Mouse (Mus musculus) hindbrain, embryonic 14.5 days (tissue): ENCODE results near the gene Camp. TPM values are rescaled to one million over a fixed set of nuclear protein-coding genes. Genes with fewer than 3 reads are reported as not detected.
"Not testable (repeated sequence)": the region's sequence is repeated elsewhere in the genome, so short reads cannot be mapped to it uniquely, and the experiment has no call there.

ENCODE experiments used
- ATAC-seq: fragments of 200-750 bp; cut with Nextera tagmentation; 2 replicates; pipeline ENCODE4 v1.8.0; 2017; ENCODE audit warnings: moderate number of reproducible peaks, mild to moderate bottlenecking, moderate TSS enrichment, moderate library complexity; ENCODE audit not compliant: low FRiP score
- DNase-seq: peaks from one replicate; pipeline ENCODE4 v3.0.0-alpha.2; 2015; ENCODE audit warnings: low spot score
- H3K27ac ChIP-seq: fragments of 300-500 bp; sonication (generic); 2 replicates; pipeline ENCODE4 v1.5.1; 2014; ENCODE audit warnings: mild to moderate bottlenecking, moderate library complexity
- H3K27me3 ChIP-seq: fragments of 300-500 bp; sonication (generic); 2 replicates; pipeline ENCODE4 v1.6.1; 2014; ENCODE audit warnings: mild to moderate bottlenecking, low read length, mixed read lengths; ENCODE audit not compliant: control insufficient read depth, insufficient read depth
- H3K36me3 ChIP-seq: fragments of 300-500 bp; sonication (generic); replicated peaks from 2 replicates; pipeline ENCODE4 v1.6.1; 2014; ENCODE audit not compliant: control insufficient read depth, insufficient read depth
- H3K4me1 ChIP-seq: fragments of 300-500 bp; sonication (generic); replicated peaks from 2 replicates; pipeline ENCODE4 v1.6.1; 2014; ENCODE audit warnings: antibody characterized with exemption, low read length, mixed read lengths; ENCODE audit not compliant: control insufficient read depth, insufficient read depth
- H3K4me2 ChIP-seq: fragments of 300-500 bp; sonication (generic); replicated peaks from 2 replicates; pipeline ENCODE4 v1.6.1; 2014; ENCODE audit warnings: mild to moderate bottlenecking, moderate library complexity
- H3K4me3 ChIP-seq: fragments of 300-500 bp; sonication (generic); replicated peaks from 2 replicates; pipeline ENCODE4 v1.5.1; 2014; ENCODE audit warnings: mild to moderate bottlenecking, low read length
- H3K9ac ChIP-seq: fragments of 300-500 bp; sonication (generic); 2 replicates; pipeline ENCODE4 v1.6.1; 2014
- H3K9me3 ChIP-seq: fragments of 300-500 bp; sonication (generic); 2 replicates; pipeline ENCODE4 v1.6.1; 2016; ENCODE audit warnings: low read length; ENCODE audit not compliant: control insufficient read depth
- WGBS: fragments of 180-500 bp; shearing (Covaris S2); extraction: QIAGEN DNeasy Blood & Tissue Kit; methylation state at CpG from one replicate; pipeline ENCODE4 v1.1.7; 2014; 5-methylcytosine and 5-hydroxymethylcytosine counted together
- microRNA-seq: library from miRNA; unstranded; fragments of <30 nt; microRNA quantifications from one replicate; pipeline ENCODE4, GENCODE M21; 2016
- polyA plus RNA-seq: library from polyadenylated mRNA; unstranded; fragments of >200 nt; fragmentation: Nextera tagmentation; extraction: Ambion mirVana; gene quantifications from 2 replicates; pipeline ENCODE4 v1.2.1, GENCODE M21; 2014

The Camp gene
- polyA plus RNA-seq, 1 experiment from 2014 or later, result 1.3 TPM

DNA sequence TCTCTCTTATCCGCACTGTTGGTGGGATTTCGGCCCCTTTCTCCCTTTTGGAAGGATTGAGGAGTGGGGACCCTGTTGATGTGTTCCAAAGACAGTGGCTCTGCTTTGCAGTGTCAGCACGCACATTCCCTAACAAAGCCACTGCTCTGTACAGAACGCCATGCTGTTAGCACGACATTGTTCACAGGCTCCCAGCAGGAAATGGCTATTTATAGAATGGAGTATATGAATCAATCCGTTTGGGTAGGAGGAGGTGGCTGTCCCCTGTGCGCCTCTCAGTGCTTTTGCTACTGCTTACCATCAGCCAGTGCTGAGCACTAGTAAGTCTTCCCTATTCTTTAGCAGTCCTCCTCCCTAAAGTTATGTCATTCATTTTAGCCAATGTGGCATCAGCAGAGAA is 36.0 kb downstream of the Camp start:
- WGBS, result 27% methylated on average over 7 of the region's 7 CpGs
- ATAC-seq, result no peak
- no peaks in the 10 kb centered on the region for H3K27me3 ChIP-seq
- H3K36me3 ChIP-seq, result no peaks in the 10 kb centered on the region
- no peak overlapping the region for H3K27ac ChIP-seq
- H3K9me3 ChIP-seq, result no peaks in the 10 kb centered on the region
- peak; percentile 32 for DNase-seq
- no peak overlapping the region for H3K4me3 ChIP-seq
- H3K9ac ChIP-seq, result no peak overlapping the region
- H3K4me1 ChIP-seq, result no peaks in the 10 kb centered on the region
- H3K4me2 ChIP-seq, result no peak overlapping the region

DNA sequence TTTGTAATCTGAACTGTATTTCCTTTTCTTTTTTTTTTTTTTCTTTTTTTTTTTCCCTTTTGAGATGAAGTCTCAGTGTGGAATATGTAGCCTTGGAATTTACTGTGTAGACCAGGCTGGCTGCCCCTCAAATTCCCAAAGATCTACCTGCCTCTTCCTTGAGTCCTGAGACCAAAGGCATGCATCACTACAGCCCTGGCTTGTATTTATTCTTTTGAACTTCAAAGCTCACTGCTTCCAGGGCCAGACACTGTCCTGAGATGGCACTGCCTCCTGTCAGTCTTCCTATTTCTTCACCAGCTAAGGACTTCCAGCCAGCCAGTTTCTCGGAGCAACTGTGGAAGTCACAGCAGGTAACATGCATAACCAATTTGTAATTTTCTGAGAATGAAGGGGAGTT is 37.4 kb downstream of the Camp start, which contains the start of gene Spink8:
Gene Spink8 (plus strand): TSS at position 301 of the 400 bp plus-strand sequence.
- Histone ChIP-seq H3K4me1 (no peaks in the 10 kb centered on the region), H3K9ac (no peak within 1 kb of the TSS), H3K9me3 (no peaks in the 10 kb centered on the region), H3K4me2 (no peak within 1 kb of the TSS), H3K27ac (no peak within 1 kb of the TSS), H3K36me3 (no peaks in the 10 kb centered on the region), H3K27me3 (no peaks in the 10 kb centered on the region), H3K4me3 (no peak within 1 kb of the TSS)
- ATAC-seq (no peak), DNase-seq (no peak)
- WGBS, result 59% methylated on average over 1 of the region's 1 CpGs

DNA sequence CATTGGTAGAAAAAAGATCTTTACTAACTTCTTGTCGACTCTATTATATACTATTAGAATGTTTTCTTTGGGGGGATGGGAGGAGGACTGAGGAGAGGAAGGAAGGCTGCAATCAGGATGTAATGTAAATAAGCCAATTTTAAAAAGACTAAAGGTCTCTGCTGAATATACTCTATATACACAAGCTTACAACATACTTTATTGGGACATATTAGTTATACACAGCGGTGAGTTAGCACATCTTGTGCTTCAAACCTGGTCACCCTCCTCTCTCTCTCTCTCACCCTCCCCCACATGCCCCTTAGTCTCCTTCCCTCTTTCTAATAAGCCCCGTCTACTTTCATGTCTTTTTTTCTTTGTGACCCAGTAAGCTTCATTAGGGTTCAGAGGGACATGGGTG is 41.5 kb downstream of the Camp start:
- H3K4me1 ChIP-seq, result no peaks in the 10 kb centered on the region
- H3K9me3 ChIP-seq, result no peaks in the 10 kb centered on the region
- WGBS, result 67% methylated on average over 3 of the region's 3 CpGs
- no peak overlapping the region for H3K4me2 ChIP-seq
- no peaks in the 10 kb centered on the region for H3K27me3 ChIP-seq
- no peak overlapping the region for H3K9ac ChIP-seq
- no peak for DNase-seq
- no peaks in the 10 kb centered on the region for H3K36me3 ChIP-seq
- H3K27ac ChIP-seq, result no peak overlapping the region
- no peak overlapping the region for H3K4me3 ChIP-seq
- no peak for ATAC-seq

DNA sequence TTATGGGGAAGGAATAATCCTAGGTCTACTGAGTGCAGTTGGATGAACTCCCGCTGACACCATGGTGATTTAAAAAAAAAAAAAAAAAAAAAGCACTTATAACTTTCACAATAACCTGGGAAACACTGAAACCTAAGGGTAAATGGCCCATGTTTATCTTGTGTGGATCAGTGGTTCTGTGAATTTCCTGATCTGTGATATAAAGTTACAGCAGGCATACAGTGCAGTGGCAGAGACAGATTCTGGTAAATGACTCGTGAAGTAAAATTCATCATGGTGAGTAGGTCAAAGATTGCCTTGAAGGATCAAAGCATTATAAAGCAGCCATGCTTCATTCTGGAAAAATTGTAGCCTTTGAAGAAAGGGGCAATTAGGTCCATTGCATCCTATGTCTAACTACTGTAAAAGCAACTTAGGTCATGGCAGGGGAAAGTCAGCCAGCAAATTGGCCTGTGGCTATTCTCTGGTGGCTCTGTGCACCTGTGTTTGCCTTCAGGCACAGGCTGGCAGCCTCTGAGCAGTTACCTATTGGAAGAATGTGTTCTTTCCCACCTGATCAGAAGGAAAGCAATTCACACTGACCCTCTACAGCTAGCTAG is 42.6 kb downstream of the Camp start:
- H3K4me2 ChIP-seq, result no peak overlapping the region
- H3K36me3 ChIP-seq, result no peaks in the 10 kb centered on the region
- no peaks in the 10 kb centered on the region for H3K9me3 ChIP-seq
- H3K4me1 ChIP-seq, result no peaks in the 10 kb centered on the region
- H3K27me3 ChIP-seq, result no peaks in the 10 kb centered on the region
- no peak overlapping the region for H3K9ac ChIP-seq
- no peak overlapping the region for H3K4me3 ChIP-seq
- H3K27ac ChIP-seq, result no peak overlapping the region
- DNase-seq (no peak), ATAC-seq (no peak)
- WGBS, result 85% methylated on average over 2 of the region's 2 CpGs

DNA sequence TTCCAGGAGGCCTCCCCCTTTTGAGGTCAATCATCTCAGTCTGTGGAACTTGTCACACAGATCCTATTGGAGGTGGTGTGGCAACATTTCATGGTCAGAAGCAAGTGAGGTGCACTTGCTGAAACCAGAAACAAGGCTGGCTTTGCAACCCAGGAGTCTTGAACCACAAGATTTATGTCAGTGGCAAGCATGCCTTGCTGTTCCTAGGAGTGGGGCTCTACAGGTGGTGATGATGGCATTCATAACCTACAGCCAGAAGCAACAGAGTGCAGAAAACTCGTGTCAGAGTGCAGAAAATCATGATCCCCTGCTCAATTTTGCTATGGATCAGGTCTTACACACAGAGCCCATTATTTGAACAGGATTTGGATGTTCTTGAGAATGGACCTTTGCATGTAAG is 43.2 kb downstream of the Camp start:
- no peaks in the 10 kb centered on the region for H3K27me3 ChIP-seq
- 55% methylated on average over 1 of the region's 1 CpGs for WGBS
- H3K4me1 ChIP-seq, result no peaks in the 10 kb centered on the region
- no peak overlapping the region for H3K4me3 ChIP-seq
- no peak overlapping the region for H3K9ac ChIP-seq
- no peaks in the 10 kb centered on the region for H3K36me3 ChIP-seq
- no peak overlapping the region for H3K4me2 ChIP-seq
- no peak overlapping the region for H3K27ac ChIP-seq
- DNase-seq (no peak), ATAC-seq (no peak)
- H3K9me3 ChIP-seq, result no peaks in the 10 kb centered on the region

DNA sequence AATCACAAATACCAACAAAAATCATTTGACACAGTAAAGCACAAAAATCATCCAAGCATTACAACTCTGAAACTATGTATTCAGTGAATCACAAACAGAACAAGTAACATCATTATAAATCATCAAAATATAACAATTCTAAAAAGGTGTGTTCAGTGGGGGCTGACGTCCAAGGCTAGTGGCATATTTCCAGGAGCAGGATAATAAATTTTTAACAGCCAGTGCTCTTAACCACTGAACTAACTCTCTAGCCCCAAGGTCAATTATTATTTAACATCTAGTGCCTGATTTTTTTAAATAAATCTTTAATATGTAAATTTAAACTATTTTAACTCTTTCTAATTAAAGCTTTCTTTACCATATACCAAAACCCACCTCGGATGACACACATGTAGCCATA is 43.8 kb downstream of the Camp start:
- not testable (repeated sequence) for H3K4me2 ChIP-seq, H3K9ac ChIP-seq, H3K36me3 ChIP-seq, DNase-seq, H3K4me1 ChIP-seq, ATAC-seq, H3K9me3 ChIP-seq, H3K27ac ChIP-seq, H3K27me3 ChIP-seq, H3K4me3 ChIP-seq
- WGBS, result 88% methylated on average over 2 of the region's 2 CpGs

DNA sequence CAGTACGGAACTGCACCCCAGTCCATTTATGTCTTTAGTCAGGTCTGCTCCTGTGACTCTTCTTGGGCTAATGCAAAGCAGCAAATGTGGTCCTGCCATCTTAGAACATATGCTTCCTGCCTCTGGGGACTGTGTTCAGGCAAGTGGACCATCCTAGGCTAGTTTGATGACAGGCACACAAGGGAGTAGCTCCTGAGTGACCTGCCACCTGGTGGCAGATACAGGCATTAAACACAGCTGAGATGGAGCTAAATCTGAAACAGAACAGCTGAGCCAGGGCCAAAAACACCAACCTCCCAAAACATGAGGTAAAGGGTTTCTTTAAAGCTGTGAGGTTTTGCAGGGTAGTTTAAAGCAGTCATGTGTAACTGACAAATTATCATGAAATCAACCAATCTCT is 51.4 kb downstream of the Camp start:
- H3K4me2 ChIP-seq, result no peak overlapping the region
- H3K9ac ChIP-seq, result no peak overlapping the region
- 89% methylated on average over 1 of the region's 1 CpGs for WGBS
- H3K4me1 ChIP-seq, result no peaks in the 10 kb centered on the region
- H3K27me3 ChIP-seq, result no peaks in the 10 kb centered on the region
- no peaks in the 10 kb centered on the region for H3K9me3 ChIP-seq
- H3K4me3 ChIP-seq, result no peak overlapping the region
- no peaks in the 10 kb centered on the region for H3K36me3 ChIP-seq
- H3K27ac ChIP-seq, result no peak overlapping the region
- DNase-seq (no peak), ATAC-seq (no peak)

Small RNA genes lying within 50 kb of the gene (microRNA-seq; reads per million reads assigned to microRNA genes)
- 0.97 reads per million for gene Mir7089

Other genes with a start within 250 kb of the Camp start
- gene Fbxw24, start 223.6 kb downstream of the Camp start, polyA plus RNA-seq, result not detected in 2 replicates
- not detected in 2 replicates for gene Fbxw25, start 185.0 kb downstream of the Camp start, polyA plus RNA-seq
- gene Fbxw18, start 146.9 kb downstream of the Camp start, polyA plus RNA-seq, result 0.22 TPM in 1 of 2 replicates, not detected in the other
- gene Fbxw26, start 103.5 kb downstream of the Camp start, polyA plus RNA-seq, result not detected in 2 replicates
- not detected in 2 replicates for gene Fbxw27, start 58.9 kb downstream of the Camp start, polyA plus RNA-seq
- gene Spink8, start 37.3 kb downstream of the Camp start, polyA plus RNA-seq, result 0.33 TPM in 1 of 2 replicates, not detected in the other
- 64.2 and 64.3 TPM in 2 replicates for gene Nme6, start 16.9 kb downstream of the Camp start, polyA plus RNA-seq
- 12.4 and 12.5 TPM in 2 replicates for gene Cdc25a, start 26.0 kb upstream of the Camp start, polyA plus RNA-seq
- gene Map4, start 81.8 kb upstream of the Camp start, polyA plus RNA-seq, result 189 and 216 TPM in 2 replicates